Mouse (Mus musculus) gastrocnemius, postnatal 25 days (tissue): Measurements from ENCODE around the gene Lrrc4. TPM values are rescaled to one million over a fixed set of nuclear protein-coding genes. Genes with fewer than 3 reads are reported as not detected.

ENCODE experiments used
- DNase-seq: peaks from one replicate; pipeline ENCODE4 v3.0.0; 2022
- total RNA-seq, 2 experiments: library from RNA; stranded (reverse); gene quantifications; 1 replicate in 1 of 2; 2 replicates in 1 of 2; pipeline ENCODE4 v1.2.3; 2021

The Lrrc4 gene
- total RNA-seq, 2 experiments from 2014 or later = 0.19 to 0.49 TPM

GRCm38 (mm10) chr6:28731246-28731645 lies 100.3 kb downstream of the Lrrc4 start:
- no peak for DNase-seq

DNA sequence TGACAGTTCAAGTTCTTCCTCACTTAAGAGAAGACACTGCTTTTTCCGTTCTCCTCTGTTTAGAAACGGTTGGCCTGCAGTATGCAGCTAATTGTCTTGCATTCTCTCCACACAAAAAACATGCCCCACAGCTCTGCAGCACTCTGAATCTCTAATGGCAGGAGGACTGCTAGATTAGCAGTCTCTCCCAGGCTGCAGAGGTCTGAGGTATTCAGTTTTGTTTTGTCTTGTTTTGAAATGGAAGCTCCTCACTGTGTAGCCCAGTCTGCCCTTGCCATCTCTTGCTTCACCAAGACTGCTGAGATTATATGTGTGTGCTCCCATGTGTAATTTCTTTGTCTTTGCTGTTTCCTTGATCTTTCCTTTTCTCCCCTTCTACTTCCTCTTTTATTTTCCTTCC lies 101.9 kb downstream of the Lrrc4 start:
- no peak for DNase-seq

GRCm38 (mm10) chr6:28729236-28729635 lies 102.3 kb downstream of the Lrrc4 start:
- DNase-seq = no peak

GRCm38 (mm10) chr6:28724776-28725175 lies 106.8 kb downstream of the Lrrc4 start:
- no peak for DNase-seq

GRCm38 (mm10) chr6:28723059-28723458 lies 108.5 kb downstream of the Lrrc4 start:
- no peak for DNase-seq

- DNase-seq = no peak
These were observed 111.0 kb downstream of the Lrrc4 start for GRCm38 (mm10) chr6:28720391-28721171.

DNA sequence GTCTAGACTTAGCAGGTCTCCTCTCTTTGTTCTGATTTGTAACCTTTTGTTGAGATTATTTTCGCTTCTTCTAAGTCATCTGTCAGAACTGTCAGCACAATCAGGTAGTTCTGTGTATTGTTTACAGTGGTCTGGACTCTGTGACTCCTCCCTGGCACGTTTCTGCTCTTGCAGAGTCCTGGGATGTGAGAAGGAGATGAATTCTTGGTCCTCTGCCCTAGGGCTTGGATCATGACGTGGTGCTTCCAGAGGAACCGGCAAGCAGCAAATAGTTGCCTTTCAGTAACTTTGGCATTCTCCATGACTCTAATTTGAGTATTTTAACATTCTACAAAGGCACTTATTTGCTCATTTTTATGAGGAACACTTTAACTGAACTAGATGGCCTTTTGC lies 113.7 kb downstream of the Lrrc4 start:
- DNase-seq = no peak

- no peak for DNase-seq
These were observed 114.2 kb downstream of the Lrrc4 start for GRCm38 (mm10) chr6:28717203-28717844.

DNA sequence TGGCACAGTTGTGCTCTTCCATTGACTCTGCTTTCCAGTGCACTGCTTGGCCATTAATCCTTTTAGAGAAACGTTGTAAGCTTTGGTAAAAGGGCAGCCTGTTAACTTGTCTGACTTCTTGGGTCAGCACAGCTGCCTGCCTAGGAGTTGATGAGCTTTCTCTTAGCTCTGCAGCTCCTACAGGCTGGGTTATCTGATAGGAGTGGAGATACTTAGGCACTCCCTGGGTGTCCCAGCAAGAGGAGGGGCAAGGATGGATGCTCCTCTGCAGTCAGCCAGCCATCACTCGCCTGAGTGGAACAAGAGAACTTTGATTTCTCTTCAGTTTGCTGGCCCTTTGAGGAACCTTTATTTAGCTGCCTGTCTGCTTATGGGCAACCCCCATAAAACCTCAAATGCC lies 121.5 kb downstream of the Lrrc4 start:
- DNase-seq = no peak

GRCm38 (mm10) chr6:28706976-28707592 lies 124.5 kb downstream of the Lrrc4 start:
- no peak for DNase-seq

GRCm38 (mm10) chr6:28706108-28706975 lies 125.2 kb downstream of the Lrrc4 start:
- DNase-seq = no peak

GRCm38 (mm10) chr6:28705384-28706107 lies 126.0 kb downstream of the Lrrc4 start:
- DNase-seq = no peak

DNA sequence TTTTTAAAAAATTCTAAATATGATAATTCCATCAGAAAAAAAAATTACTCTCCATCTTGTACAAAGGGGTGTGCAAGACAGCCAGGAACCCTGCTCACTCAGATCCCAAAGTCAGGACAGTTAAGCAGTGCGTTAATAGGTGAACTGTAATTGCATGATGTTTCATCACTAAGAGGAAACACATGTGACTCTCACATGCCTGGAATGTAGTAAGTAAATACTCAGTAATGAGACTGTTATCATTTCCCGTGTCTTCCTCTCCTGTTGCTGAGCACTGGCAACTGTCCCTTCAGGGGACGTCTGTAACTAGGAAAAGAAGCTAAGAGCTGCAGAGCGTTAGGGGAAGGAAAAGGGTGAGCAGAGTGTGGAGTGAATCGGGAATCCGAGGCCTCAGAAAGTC lies 126.9 kb downstream of the Lrrc4 start:
- DNase-seq = no peak

GRCm38 (mm10) chr6:28697214-28697613 lies 134.3 kb downstream of the Lrrc4 start:
- DNase-seq = no peak

DNA sequence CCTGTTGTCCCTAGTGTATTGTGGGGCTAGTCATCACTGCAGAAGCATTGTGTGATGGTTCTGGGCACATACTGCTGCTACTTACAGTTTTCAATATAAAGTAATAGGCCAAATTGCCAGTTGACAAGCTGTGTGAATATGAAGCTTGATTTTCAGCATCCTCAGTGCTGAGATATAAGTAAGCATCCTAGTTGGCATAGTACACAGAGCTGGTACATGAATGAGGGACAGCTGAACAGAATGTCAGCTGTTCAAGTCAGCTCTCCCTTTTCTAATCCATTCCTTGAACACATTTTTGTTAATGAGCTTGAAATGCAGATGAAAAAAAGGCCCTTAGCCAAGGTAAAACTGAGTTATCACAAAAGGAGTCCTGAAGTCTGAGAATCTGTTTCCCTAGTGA lies 138.9 kb downstream of the Lrrc4 start:
- no peak for DNase-seq

- DNase-seq = no peak
These were observed 143.8 kb downstream of the Lrrc4 start for GRCm38 (mm10) chr6:28687776-28688175.

GRCm38 (mm10) chr6:28685745-28686144 lies 145.8 kb downstream of the Lrrc4 start:
- no peak for DNase-seq

- DNase-seq = no peak
These were observed 146.5 kb downstream of the Lrrc4 start for GRCm38 (mm10) chr6:28685052-28685451.

DNA sequence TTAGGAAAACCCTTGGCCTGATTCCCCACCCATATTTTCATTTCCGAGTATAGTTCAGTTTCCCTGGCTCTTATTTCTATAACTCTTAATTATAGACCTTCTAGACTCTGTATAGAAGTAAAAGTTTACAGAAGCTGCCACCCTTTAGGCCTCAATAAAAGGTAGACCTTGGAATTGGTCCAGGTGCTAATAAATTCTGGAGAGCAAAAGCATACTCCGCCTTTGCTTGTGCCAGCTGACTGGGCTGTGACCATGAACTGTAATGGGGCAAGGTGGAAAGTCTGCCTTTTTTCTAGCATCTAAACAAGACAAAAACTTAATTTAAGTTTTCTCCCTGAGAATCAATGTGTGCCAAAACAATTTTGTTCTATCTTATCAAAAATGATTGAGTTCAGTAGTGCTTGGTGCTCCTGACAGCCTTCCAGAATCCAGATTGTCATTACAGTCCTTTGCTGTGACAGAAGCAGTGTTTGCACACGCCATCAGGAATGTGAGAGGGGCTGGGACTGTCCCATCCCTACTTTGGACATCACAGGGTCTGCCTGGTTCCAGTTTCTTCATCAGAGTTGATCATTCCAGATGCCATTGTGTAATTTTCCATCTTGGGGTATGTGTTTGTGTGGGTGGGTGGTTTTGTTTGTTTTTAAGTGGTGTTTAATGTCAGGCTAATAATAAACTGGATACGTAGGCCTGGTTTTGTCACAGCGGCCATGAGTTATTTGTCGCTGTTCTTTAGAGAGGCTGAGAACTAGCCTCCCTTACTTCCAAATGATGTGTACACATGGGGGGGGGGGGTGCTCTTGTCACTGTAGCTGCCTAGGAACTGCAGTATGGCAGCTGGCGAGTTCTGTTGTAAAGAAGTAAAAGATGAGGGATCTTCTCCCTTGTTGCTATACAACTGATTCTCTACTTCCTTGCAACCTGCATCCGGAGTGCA lies 149.8 kb downstream of the Lrrc4 start:
- DNase-seq = no peak

DNA sequence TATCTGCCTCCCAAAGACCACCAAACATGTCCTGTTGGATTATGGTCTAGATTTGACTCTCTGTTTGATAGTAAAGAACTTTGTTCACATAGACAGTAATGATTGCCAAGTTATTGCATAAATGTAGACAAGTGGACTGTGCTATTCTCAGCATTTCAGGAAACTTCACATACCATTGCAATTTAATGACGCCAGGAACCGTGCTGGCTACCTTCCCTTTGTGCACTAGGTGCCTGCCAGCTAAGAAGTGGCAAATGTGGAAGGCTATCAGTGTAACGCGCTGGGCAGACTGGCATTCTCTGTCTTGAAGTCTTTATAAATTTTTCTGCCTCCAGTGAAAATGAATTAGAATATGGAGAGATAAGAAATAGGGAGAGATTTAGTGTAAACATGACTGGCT lies 151.0 kb downstream of the Lrrc4 start:
- DNase-seq = no peak

GRCm38 (mm10) chr6:28678896-28679295 lies 152.7 kb downstream of the Lrrc4 start:
- no peak for DNase-seq
